Mouse (Mus musculus): ENCODE measurements around the gene Fibp.

Gene Fibp

GRCm38 (mm10) chr19:5431911-5432464 lies 28.4 kb upstream of the Fibp start:
- DNase-seq (ENCODE audit: low read depth, low spot score), result peak; percentile 33

GRCm38 (mm10) chr19:5432992-5433852 lies 27.2 kb upstream of the Fibp start:
- peak; percentile 23 for DNase-seq (ENCODE audit: low read depth, low spot score)

- no peak for DNase-seq (ENCODE audit: low read depth, low spot score)
These were observed 26.5 kb upstream of the Fibp start for GRCm38 (mm10) chr19:5433951-5434350.

- DNase-seq (ENCODE audit: low read depth, low spot score), result no peak
These were observed 16.0 kb upstream of the Fibp start for GRCm38 (mm10) chr19:5444371-5444908.

- no peak for DNase-seq (ENCODE audit: low read depth, low spot score)
These were observed 15.5 kb upstream of the Fibp start for GRCm38 (mm10) chr19:5444954-5445353.

GRCm38 (mm10) chr19:5445747-5446146 lies 14.7 kb upstream of the Fibp start:
- DNase-seq (ENCODE audit: low read depth, low spot score), result no peak

GRCm38 (mm10) chr19:5447515-5448353 lies 12.7 kb upstream of the Fibp start, which contains the start of gene Fosl1:
TSS of gene Fosl1 (plus strand) at chr19:5447547.
- DNase-seq (ENCODE audit: low read depth, low spot score), result peak; percentile 82

- no peak for DNase-seq (ENCODE audit: low read depth, low spot score)
These were observed 11.9 kb upstream of the Fibp start for GRCm38 (mm10) chr19:5448354-5449150.

- no peak for DNase-seq (ENCODE audit: low read depth, low spot score)
These were observed 10.7 kb upstream of the Fibp start for GRCm38 (mm10) chr19:5449673-5450072.

- no peak for DNase-seq (ENCODE audit: low read depth, low spot score)
These were observed 8.6 kb upstream of the Fibp start for GRCm38 (mm10) chr19:5451766-5452165.

GRCm38 (mm10) chr19:5455037-5455436 lies 5.4 kb upstream of the Fibp start:
- DNase-seq (ENCODE audit: low read depth, low spot score), result no peak

GRCm38 (mm10) chr19:5455568-5455967 lies 4.8 kb upstream of the Fibp start:
- DNase-seq (ENCODE audit: low read depth, low spot score), result no peak

GRCm38 (mm10) chr19:5456241-5456921 lies 4.0 kb upstream of the Fibp start:
- no peak for DNase-seq (ENCODE audit: low read depth, low spot score)

GRCm38 (mm10) chr19:5456922-5457745 lies 3.3 kb upstream of the Fibp start:
- peak; percentile 97 for DNase-seq (ENCODE audit: low read depth, low spot score)

GRCm38 (mm10) chr19:5457746-5458442 lies 2.5 kb upstream of the Fibp start, which contains the start of gene Ccdc85b:
TSS of gene Ccdc85b (minus strand) at chr19:5457894.
- DNase-seq (ENCODE audit: low read depth, low spot score), result no peak

GRCm38 (mm10) chr19:5459019-5459418 lies 1.4 kb upstream of the Fibp start:
- no peak for DNase-seq (ENCODE audit: low read depth, low spot score)

- no peak for DNase-seq (ENCODE audit: low read depth, low spot score)
These were observed 519 bp upstream of the Fibp start for GRCm38 (mm10) chr19:5459896-5460295.

GRCm38 (mm10) chr19:5461411-5461810 lies 996 bp downstream of the Fibp start:
- DNase-seq (ENCODE audit: low read depth, low spot score), result no peak

- no peak for DNase-seq (ENCODE audit: low read depth, low spot score)
These were observed 2.8 kb downstream of the Fibp start for GRCm38 (mm10) chr19:5463212-5463611.

All from A20 (cell line).